Mouse (Mus musculus): Measurements from ENCODE around the gene Atp5e. TPM values are rescaled to one million over a fixed set of nuclear protein-coding genes. Genes with fewer than 3 reads are reported as not detected.

Gene Atp5e
- total and polyA plus RNA-seq, 3 experiments: 251 to 699 (median 673) TPM

- Histone ChIP-seq H3K79me2 (replicated peaks; ENCODE audit: control insufficient read depth, extremely low read depth, insufficient read depth, poor library complexity, severe bottlenecking) (no peaks in the 10 kb centered on the region), H3K27me3 (replicated peaks) (peaks cover 1% of the 10 kb centered on the region), H3K4me2 (ENCODE audit: insufficient read depth, low read depth, poor library complexity, severe bottlenecking) (no peak overlapping the region), H3K9me3 (replicated peaks; ENCODE audit: low read length) (no peaks in the 10 kb centered on the region), H3K4me3 (replicated peaks in 1 of 3; ENCODE audit: low read depth in 2 of 3, low read length in 2 of 3, poor library complexity in 1 of 3) (no peak overlapping the region), H3K36me3 (replicated peaks in 1 of 2; ENCODE audit: control insufficient read depth in 1 of 2, insufficient read depth in 1 of 2, low read length in 1 of 2) (no peaks in the 10 kb centered on the region), H3K9ac (ENCODE audit: insufficient read depth, low read depth) (no peak overlapping the region), H3K27ac (ENCODE audit: insufficient read depth, low read depth) (no peak overlapping the region), H3K4me1 (ENCODE audit: control insufficient read depth in 1 of 2, insufficient read depth in 2 of 2) (peaks cover 29 to 47% of the 10 kb centered on the region in 2 experiments)
- dilution Hi-C loops (cut with MboI; ENCODE audit: extremely low pct_ligation_motif_present, extremely low pct_unique_long_range_greater_than_20kb, low sequenced_read_pairs) (no loop called here), in situ Hi-C loops (cut with MboI; ENCODE audit: low pct_ligation_motif_present, low pct_unique_long_range_greater_than_20kb, low sequenced_read_pairs) (no loop called here)
- no peak for TF ChIP-seq POLR2A (IDR thresholded peaks at IDR 0.05; ENCODE audit: low read depth, low read length)
- TF ChIP-seq MXI1 (IDR thresholded peaks at IDR 0.05; ENCODE audit: low read depth, low read length): 0 out of 2 replicates have a peak, but pooled peaks have one; percentile 15
- TF ChIP-seq ZC3H11A (IDR thresholded peaks at IDR 0.05; ENCODE audit: low read depth, low read length): no peak
- no peak for TF ChIP-seq ZNF384 (IDR thresholded peaks at IDR 0.05; ENCODE audit: low read depth, low read length)
- no peak for TF ChIP-seq USF2 (conservative IDR thresholded peaks at IDR 0.05; ENCODE audit: low read depth, low read length)
- 0 out of 2 replicates have a peak, but pooled peaks have one; percentile 60 for TF ChIP-seq MAX (IDR thresholded peaks at IDR 0.05; ENCODE audit: low read length)
- TF ChIP-seq MEF2A (IDR thresholded peaks at IDR 0.05; ENCODE audit: borderline replicate concordance, low read depth, low read length): 0 out of 2 replicates have a peak, but pooled peaks have one; percentile 36
- peak; percentile 55 for TF ChIP-seq IRF4 (IDR thresholded peaks at IDR 0.05; ENCODE audit: low read depth, low read length)
- no peak for TF ChIP-seq ELF1 (IDR thresholded peaks at IDR 0.05; ENCODE audit: low read depth, low read length)
- 0 out of 2 replicates have a peak, but pooled peaks have one; percentile 28 for TF ChIP-seq SIN3A (IDR thresholded peaks at IDR 0.05; ENCODE audit: low read length)
- TF ChIP-seq CHD2 (IDR thresholded peaks at IDR 0.05; ENCODE audit: low read length): no peak
- peak; percentile 43; the same call in 1 of the 2 replicates for TF ChIP-seq ETS1 (conservative IDR thresholded peaks at IDR 0.05; ENCODE audit: low read depth, low read length)
- no peak for TF ChIP-seq E2F4 (IDR thresholded peaks at IDR 0.05; ENCODE audit: insufficient replicate concordance, low read depth, low read length)
- peak; percentile 54; the same call in 1 of the 2 replicates for TF ChIP-seq TCF12 (IDR thresholded peaks at IDR 0.05; ENCODE audit: low read depth, low read length)
- 0 out of 2 replicates have a peak, but pooled peaks have one; percentile 23 for TF ChIP-seq EP300 (IDR thresholded peaks at IDR 0.05; ENCODE audit: low read length)
- TF ChIP-seq HCFC1 (IDR thresholded peaks at IDR 0.05; ENCODE audit: low read depth, low read length): no peak
- TF ChIP-seq USF1 (IDR thresholded peaks at IDR 0.05; ENCODE audit: low read depth, low read length): no peak
- peak; percentile 96 for TF ChIP-seq BHLHE40 (IDR thresholded peaks at IDR 0.05; ENCODE audit: low read depth, low read length)
- TF ChIP-seq MYC (IDR thresholded peaks at IDR 0.05; ENCODE audit: low read depth, low read length): 0 out of 2 replicates have a peak, but pooled peaks have one; percentile 37
- TF ChIP-seq CHD1 (IDR thresholded peaks at IDR 0.05; ENCODE audit: low read depth, low read length): no peak
- DNase-seq (ENCODE audit: extremely low read depth): no peak
Observed at GRCm38 (mm10) chr2:174444359-174444758, 19.5 kb downstream of the Atp5e start.

GRCm38 (mm10) chr2:174443046-174443445, 20.9 kb downstream of the Atp5e start:
- no peak overlapping the region for H3K9ac ChIP-seq (ENCODE audit: insufficient read depth, low read depth)
- H3K4me3 ChIP-seq (replicated peaks in 1 of 3; ENCODE audit: low read depth in 2 of 3, low read length in 2 of 3, poor library complexity in 1 of 3): no peak overlapping the region
- no peaks in the 10 kb centered on the region for H3K36me3 ChIP-seq (replicated peaks in 1 of 2; ENCODE audit: control insufficient read depth in 1 of 2, insufficient read depth in 1 of 2, low read length in 1 of 2)
- no peaks in the 10 kb centered on the region for H3K9me3 ChIP-seq (replicated peaks; ENCODE audit: low read length)
- dilution Hi-C loops (cut with MboI; ENCODE audit: extremely low pct_ligation_motif_present, extremely low pct_unique_long_range_greater_than_20kb, low sequenced_read_pairs) (no loop called here), in situ Hi-C loops (cut with MboI; ENCODE audit: low pct_ligation_motif_present, low pct_unique_long_range_greater_than_20kb, low sequenced_read_pairs) (no loop called here)
- H3K27ac ChIP-seq (ENCODE audit: insufficient read depth, low read depth): no peak overlapping the region
- peaks cover 7% of the 10 kb centered on the region for H3K79me2 ChIP-seq (replicated peaks; ENCODE audit: control insufficient read depth, extremely low read depth, insufficient read depth, poor library complexity, severe bottlenecking)
- H3K4me1 ChIP-seq (ENCODE audit: control insufficient read depth in 1 of 2, insufficient read depth in 2 of 2): peaks cover 29 to 52% of the 10 kb centered on the region in 2 experiments
- TF ChIP-seq ZKSCAN1 (IDR thresholded peaks at IDR 0.05; ENCODE audit: borderline replicate concordance, low read depth, low read length) (no peak), EP300 (IDR thresholded peaks at IDR 0.05; ENCODE audit: low read length) (no peak), CTCF (conservative IDR thresholded peaks at IDR 0.05 in 1 of 2, IDR thresholded peaks at IDR 0.05 in 1 of 2; ENCODE audit: low read depth in 2 of 2, low read length in 2 of 2) (no peak), CHD1 (IDR thresholded peaks at IDR 0.05; ENCODE audit: low read depth, low read length) (no peak), PAX5 (IDR thresholded peaks at IDR 0.05; ENCODE audit: low read length) (no peak), NELFE (IDR thresholded peaks at IDR 0.05; ENCODE audit: low read depth, low read length) (no peak), USF2 (conservative IDR thresholded peaks at IDR 0.05; ENCODE audit: low read depth, low read length) (no peak), E2F4 (IDR thresholded peaks at IDR 0.05; ENCODE audit: insufficient replicate concordance, low read depth, low read length) (no peak), ELF1 (IDR thresholded peaks at IDR 0.05; ENCODE audit: low read depth, low read length) (no peak), KAT2A (IDR thresholded peaks at IDR 0.05; ENCODE audit: insufficient replicate concordance, low read length) (no peak), SIN3A (IDR thresholded peaks at IDR 0.05; ENCODE audit: low read length) (no peak), UBTF (IDR thresholded peaks at IDR 0.05; ENCODE audit: low read depth, low read length) (no peak), BHLHE40 (IDR thresholded peaks at IDR 0.05; ENCODE audit: low read depth, low read length) (no peak), MEF2A (IDR thresholded peaks at IDR 0.05; ENCODE audit: borderline replicate concordance, low read depth, low read length) (no peak), RAD21 (IDR thresholded peaks at IDR 0.05; ENCODE audit: low read depth, low read length) (no peak), TCF12 (IDR thresholded peaks at IDR 0.05; ENCODE audit: low read depth, low read length) (no peak)
- DNase-seq (ENCODE audit: extremely low read depth): no peak
- H3K4me2 ChIP-seq (ENCODE audit: insufficient read depth, low read depth, poor library complexity, severe bottlenecking): no peak overlapping the region
- peaks cover 1% of the 10 kb centered on the region for H3K27me3 ChIP-seq (replicated peaks)
